Mouse (Mus musculus) hindbrain, postnatal 0 days (tissue): Measurements from ENCODE around the gene Nsfl1c. TPM values are rescaled to one million over a fixed set of nuclear protein-coding genes. Genes with fewer than 3 reads are reported as not detected.
A peak's percentile ranks its signal among the peaks of the same experiment; 100 is the strongest.

Source experiments
- ATAC-seq: fragments of 200-750 bp; cut with Nextera tagmentation; 2 replicates; pipeline ENCODE4 v1.8.0; 2017; ENCODE audit warnings: mild to moderate bottlenecking, moderate TSS enrichment, moderate library complexity
- DNase-seq: peaks from one replicate; pipeline ENCODE4 v3.0.0-alpha.2; 2015; ENCODE audit warnings: low spot score
- H3K27ac ChIP-seq: fragments of 300-500 bp; sonication (generic); 2 replicates; pipeline ENCODE4 v1.5.1; 2014; ENCODE audit warnings: mild to moderate bottlenecking
- H3K27me3 ChIP-seq: fragments of 300-500 bp; sonication (generic); 2 replicates; pipeline ENCODE4 v1.6.1; 2014; ENCODE audit warnings: low read length, mixed read lengths; ENCODE audit not compliant: insufficient read depth
- H3K36me3 ChIP-seq: fragments of 300-500 bp; sonication (generic); 2 replicates; pipeline ENCODE4 v1.6.1; 2014; ENCODE audit warnings: low read length, mixed read lengths; ENCODE audit not compliant: insufficient read depth
- H3K4me1 ChIP-seq: fragments of 300-500 bp; sonication (generic); 2 replicates; pipeline ENCODE4 v1.6.1; 2014; ENCODE audit warnings: antibody characterized with exemption, low read length, mixed read lengths; ENCODE audit not compliant: insufficient read depth
- H3K4me2 ChIP-seq: fragments of 300-500 bp; sonication (generic); 2 replicates; pipeline ENCODE4 v1.6.1; 2014; ENCODE audit warnings: low read depth, mild to moderate bottlenecking, low read length, moderate library complexity, mixed read lengths
- H3K4me3 ChIP-seq: fragments of 300-500 bp; sonication (generic); 2 replicates; pipeline ENCODE4 v1.5.1; 2014; ENCODE audit warnings: low read length
- H3K9ac ChIP-seq: fragments of 300-500 bp; sonication (generic); replicated peaks from 2 replicates; pipeline ENCODE4 v1.6.1; 2014; ENCODE audit warnings: mild to moderate bottlenecking, low read length, moderate library complexity, mixed read lengths
- H3K9me3 ChIP-seq: fragments of 300-500 bp; sonication (generic); 2 replicates; pipeline ENCODE4 v1.6.1; 2016; ENCODE audit warnings: low read length, mixed read lengths
- CTCF ChIP-seq: IDR thresholded peaks from 2 replicates; pipeline ENCODE4 v1.5.1; 2016; ENCODE audit warnings: antibody characterized with exemption, control low read depth, low read depth
- WGBS: fragments of 180-500 bp; shearing (Covaris S2); extraction: QIAGEN DNeasy Blood & Tissue Kit; methylation state at CpG from one replicate; pipeline ENCODE4 v1.1.7; 2014; 5-methylcytosine and 5-hydroxymethylcytosine counted together
- polyA plus RNA-seq: library from polyadenylated mRNA; unstranded; fragments of >200 nt; fragmentation: Nextera tagmentation; extraction: Ambion mirVana; gene quantifications from 2 replicates; pipeline ENCODE4 v1.2.1, GENCODE M21; 2015
- total RNA-seq: library from RNA; depleted of rRNA; stranded (reverse); fragments of >200 nt; gene quantifications from 2 replicates; pipeline ENCODE4 v1.2.3, GENCODE M21; 2014; rRNA removed

The Nsfl1c gene
- total and polyA plus RNA-seq, 2 experiments from 2014 or later, result 115 to 233 TPM

- peak overlapping the region; percentile 92 for H3K27ac ChIP-seq
- WGBS, result under 1% methylated on average over 21 of the region's 21 CpGs
- peaks cover 26% of the 10 kb centered on the region for H3K36me3 ChIP-seq
- no peak for TF ChIP-seq CTCF
- H3K9ac ChIP-seq, result peak overlapping the region; percentile 96
- H3K4me1 ChIP-seq, result peaks cover 24% of the 10 kb centered on the region
- no peaks in the 10 kb centered on the region for H3K27me3 ChIP-seq
- peak overlapping the region; percentile 90 for H3K4me2 ChIP-seq
- H3K9me3 ChIP-seq, result no peaks in the 10 kb centered on the region
- peak; percentile 28; the same call in 1 of the 2 replicates for ATAC-seq
- H3K4me3 ChIP-seq, result peak overlapping the region; percentile 95
- DNase-seq, result peak; percentile 61
Observed at GRCm38 (mm10) chr2:151543063-151543895, 49.3 kb downstream of the Nsfl1c start.

GRCm38 (mm10) chr2:151544673-151545072 is 50.7 kb downstream of the Nsfl1c start:
- DNase-seq (no peak), ATAC-seq (no peak)
- Histone ChIP-seq H3K4me2 (peak overlapping the region; percentile 90), H3K4me1 (peaks cover 24% of the 10 kb centered on the region), H3K36me3 (peaks cover 26% of the 10 kb centered on the region), H3K9ac (no peak overlapping the region), H3K27ac (no peak overlapping the region), H3K9me3 (no peaks in the 10 kb centered on the region), H3K4me3 (no peak overlapping the region), H3K27me3 (no peaks in the 10 kb centered on the region)
- WGBS, result 49% methylated on average over 6 of the region's 6 CpGs
- no peak for TF ChIP-seq CTCF

- 92% methylated on average over 4 of the region's 4 CpGs for WGBS
- DNase-seq (no peak), ATAC-seq (no peak)
- no peak for TF ChIP-seq CTCF
- H3K9ac ChIP-seq, result no peak overlapping the region
- no peak overlapping the region for H3K4me2 ChIP-seq
- H3K4me3 ChIP-seq, result no peak overlapping the region
- H3K9me3 ChIP-seq, result no peaks in the 10 kb centered on the region
- H3K27ac ChIP-seq, result no peak overlapping the region
- peaks cover 22% of the 10 kb centered on the region for H3K4me1 ChIP-seq
- no peaks in the 10 kb centered on the region for H3K27me3 ChIP-seq
- peaks cover 37% of the 10 kb centered on the region for H3K36me3 ChIP-seq
Observed at GRCm38 (mm10) chr2:151546571-151546970, 52.6 kb downstream of the Nsfl1c start.

GRCm38 (mm10) chr2:151549615-151550121 is 55.7 kb downstream of the Nsfl1c start:
- no peak overlapping the region for H3K9ac ChIP-seq
- no peak overlapping the region for H3K4me3 ChIP-seq
- peaks cover 7% of the 10 kb centered on the region for H3K4me1 ChIP-seq
- DNase-seq, result no peak
- H3K4me2 ChIP-seq, result no peak overlapping the region
- 86% methylated on average over 3 of the region's 3 CpGs for WGBS
- H3K9me3 ChIP-seq, result no peaks in the 10 kb centered on the region
- no peaks in the 10 kb centered on the region for H3K27me3 ChIP-seq
- ATAC-seq, result no peak
- peaks cover 50% of the 10 kb centered on the region for H3K36me3 ChIP-seq
- no peak for TF ChIP-seq CTCF
- H3K27ac ChIP-seq, result no peak overlapping the region

Other genes starting within 250 kb of the Nsfl1c start
- gene 4921509C19Rik, start 18.0 kb upstream of the Nsfl1c start, total RNA-seq, result not detected in 2 replicates
- not detected in 2 replicates for gene 4921509C19Rik, start 18.0 kb upstream of the Nsfl1c start, polyA plus RNA-seq
- 64.5 and 72.1 TPM in 2 replicates for gene Fkbp1a, start 48.3 kb downstream of the Nsfl1c start, total RNA-seq
- gene Fkbp1a, start 48.3 kb downstream of the Nsfl1c start, polyA plus RNA-seq, result 624 and 631 TPM in 2 replicates
- 0.42 and 0.72 TPM in 2 replicates for gene Sdcbp2, start 78.4 kb downstream of the Nsfl1c start, total RNA-seq
- 1.3 and 1.4 TPM in 2 replicates for gene Sdcbp2, start 78.4 kb downstream of the Nsfl1c start, polyA plus RNA-seq
- gene Snph, start 138.4 kb downstream of the Nsfl1c start, total RNA-seq, result 86.8 and 90.5 TPM in 2 replicates
- 22.7 and 24.5 TPM in 2 replicates for gene Snph, start 138.4 kb downstream of the Nsfl1c start, polyA plus RNA-seq
- gene Rad21l, start 174.4 kb downstream of the Nsfl1c start, total RNA-seq, result 0.11 and 0.58 TPM in 2 replicates
- gene Rad21l, start 174.4 kb downstream of the Nsfl1c start, polyA plus RNA-seq, result 0.25 and 0.28 TPM in 2 replicates
- 27.3 and 35.8 TPM in 2 replicates for gene Tmem74b, start 207.8 kb downstream of the Nsfl1c start, total RNA-seq
- gene Tmem74b, start 207.8 kb downstream of the Nsfl1c start, polyA plus RNA-seq, result 22.3 and 22.6 TPM in 2 replicates